Mouse (Mus musculus) ES-Bruce4 (cell line): ENCODE data around the gene Rbpj. TPM values are rescaled to one million over a fixed set of nuclear protein-coding genes. Genes with fewer than 3 reads are reported as not detected.

Source experiments
- H3K27ac ChIP-seq: 2 replicates; pipeline ENCODE4 v1.5.1; 2012; ENCODE audit warnings: low read length, inconsistent platforms; ENCODE audit not compliant: insufficient read depth
- H3K27me3 ChIP-seq: 2 replicates; pipeline ENCODE4 v1.6.1; 2012; ENCODE audit warnings: mild to moderate bottlenecking, low read length, inconsistent platforms; ENCODE audit not compliant: control insufficient read depth, poor library complexity, insufficient read depth, severe bottlenecking
- H3K36me3 ChIP-seq: 2 replicates; pipeline ENCODE4 v1.6.1; 2012; ENCODE audit warnings: inconsistent platforms, mild to moderate bottlenecking, low read length, moderate library complexity; ENCODE audit not compliant: control insufficient read depth, poor library complexity, insufficient read depth, severe bottlenecking
- H3K4me1 ChIP-seq: one replicate; pipeline ENCODE4 v1.8.1; 2011; ENCODE audit warnings: low read length; ENCODE audit not compliant: control insufficient read depth, insufficient read depth
- H3K4me3 ChIP-seq: 2 replicates; pipeline ENCODE4 v1.5.1; 2011; ENCODE audit warnings: low read depth, mild to moderate bottlenecking, low read length
- H3K9ac ChIP-seq: 2 replicates; pipeline ENCODE4 v1.6.1; 2012; ENCODE audit warnings: low read depth, mild to moderate bottlenecking, inconsistent platforms; ENCODE audit not compliant: poor library complexity, severe bottlenecking
- H3K9me3 ChIP-seq: replicated peaks from 2 replicates; pipeline ENCODE4 v1.6.1; 2012; ENCODE audit warnings: mild to moderate bottlenecking, low read length, inconsistent platforms; ENCODE audit not compliant: control insufficient read depth, poor library complexity, insufficient read depth, severe bottlenecking
- CTCF ChIP-seq: IDR thresholded peaks from one replicate; pipeline ENCODE4 v1.8.1; 2011; ENCODE audit warnings: low read depth, low read length
- EP300 ChIP-seq: IDR thresholded peaks from 2 replicates; pipeline ENCODE4 v1.6.1; 2011; ENCODE audit warnings: low read depth, low read length; ENCODE audit not compliant: insufficient read depth
- POLR2A ChIP-seq: IDR thresholded peaks from one replicate; pipeline ENCODE4 v1.8.1; 2011; ENCODE audit warnings: low read length; ENCODE audit not compliant: insufficient read depth
- polyA plus RNA-seq: library from polyadenylated mRNA; stranded (reverse); fragments of >200 nt; gene quantifications from 2 replicates; pipeline ENCODE4 v1.2.4, GENCODE M21; 2011; ENCODE audit warnings: low read depth; ENCODE audit not compliant: missing spikeins, insufficient read depth, insufficient read length

Rbpj gene
- polyA plus RNA-seq, 1 experiment = 339 TPM

GRCm38 (mm10) chr5:53436905-53437632 is 28.9 kb upstream of the Rbpj start:
- Histone ChIP-seq H3K36me3 (no peaks in the 10 kb centered on the region), H3K4me3 (no peak overlapping the region), H3K27ac (no peak overlapping the region), H3K27me3 (no peaks in the 10 kb centered on the region), H3K9ac (no peak overlapping the region), H3K4me1 (no peaks in the 10 kb centered on the region), H3K9me3 (peaks cover 5% of the 10 kb centered on the region)
- TF ChIP-seq EP300 (no peak), POLR2A (no peak), CTCF (no peak)

GRCm38 (mm10) chr5:53437767-53438166 is 28.2 kb upstream of the Rbpj start:
- Histone ChIP-seq H3K4me1 (no peaks in the 10 kb centered on the region), H3K27me3 (no peaks in the 10 kb centered on the region), H3K4me3 (no peak overlapping the region), H3K9me3 (peaks cover 5% of the 10 kb centered on the region), H3K27ac (no peak overlapping the region), H3K36me3 (no peaks in the 10 kb centered on the region), H3K9ac (no peak overlapping the region)
- TF ChIP-seq POLR2A = no peak
- TF ChIP-seq EP300 = no peak
- TF ChIP-seq CTCF = no peak

GRCm38 (mm10) chr5:53438268-53438667 is 27.7 kb upstream of the Rbpj start:
- H3K4me1 ChIP-seq = no peaks in the 10 kb centered on the region
- peaks cover 5% of the 10 kb centered on the region for H3K9me3 ChIP-seq
- H3K27me3 ChIP-seq = no peaks in the 10 kb centered on the region
- H3K9ac ChIP-seq = no peak overlapping the region
- TF ChIP-seq CTCF (no peak), POLR2A (no peak), EP300 (no peak)
- no peak overlapping the region for H3K4me3 ChIP-seq
- H3K27ac ChIP-seq = no peak overlapping the region
- no peaks in the 10 kb centered on the region for H3K36me3 ChIP-seq

GRCm38 (mm10) chr5:53439655-53440054 is 26.3 kb upstream of the Rbpj start:
- Histone ChIP-seq H3K4me1 (no peaks in the 10 kb centered on the region), H3K9me3 (peaks cover 5% of the 10 kb centered on the region), H3K9ac (no peak overlapping the region), H3K27ac (no peak overlapping the region), H3K36me3 (no peaks in the 10 kb centered on the region), H3K27me3 (no peaks in the 10 kb centered on the region), H3K4me3 (no peak overlapping the region)
- TF ChIP-seq CTCF (no peak), POLR2A (no peak), EP300 (no peak)

- Histone ChIP-seq H3K36me3 (no peaks in the 10 kb centered on the region), H3K4me1 (no peaks in the 10 kb centered on the region), H3K27ac (no peak overlapping the region), H3K9me3 (no peaks in the 10 kb centered on the region), H3K4me3 (no peak overlapping the region), H3K9ac (no peak overlapping the region), H3K27me3 (no peaks in the 10 kb centered on the region)
- TF ChIP-seq CTCF = no peak
- TF ChIP-seq EP300 = no peak
- no peak for TF ChIP-seq POLR2A
Observed at GRCm38 (mm10) chr5:53444030-53444429, 21.9 kb upstream of the Rbpj start.

GRCm38 (mm10) chr5:53450945-53451344 is 15.0 kb upstream of the Rbpj start:
- no peaks in the 10 kb centered on the region for H3K27me3 ChIP-seq
- H3K9ac ChIP-seq = no peak overlapping the region
- no peaks in the 10 kb centered on the region for H3K4me1 ChIP-seq
- no peak overlapping the region for H3K4me3 ChIP-seq
- TF ChIP-seq POLR2A (no peak), EP300 (no peak), CTCF (no peak)
- H3K36me3 ChIP-seq = no peaks in the 10 kb centered on the region
- H3K27ac ChIP-seq = no peak overlapping the region
- H3K9me3 ChIP-seq = no peaks in the 10 kb centered on the region
